Mouse (Mus musculus) small intestine, adult 2 months (tissue): ENCODE data around the gene Agap1. TPM values are rescaled to one million over a fixed set of nuclear protein-coding genes. Genes with fewer than 3 reads are reported as not detected.

Experiments used
- H3K27ac ChIP-seq: fragments of 200-500 bp; 2 replicates; pipeline ENCODE4 v1.5.1; 2012; ENCODE audit warnings: low read depth, low read length, control low read depth, inconsistent platforms; ENCODE audit not compliant: insufficient read depth
- H3K27me3 ChIP-seq: fragments of 200-500 bp; 2 replicates; pipeline ENCODE4 v1.6.1; 2012; ENCODE audit warnings: mild to moderate bottlenecking, moderate library complexity, low read length, inconsistent platforms; ENCODE audit not compliant: control insufficient read depth, insufficient read depth
- H3K36me3 ChIP-seq: fragments of 200-500 bp; 2 replicates; pipeline ENCODE4 v1.6.1; 2012; ENCODE audit warnings: mild to moderate bottlenecking, low read length, control low read depth, inconsistent platforms; ENCODE audit not compliant: control insufficient read depth, insufficient read depth
- H3K4me1 ChIP-seq: fragments of 200-500 bp; 2 replicates; pipeline ENCODE4 v1.6.1; 2012; ENCODE audit warnings: low read length, inconsistent platforms, mixed read lengths; ENCODE audit not compliant: control insufficient read depth, insufficient read depth, insufficient read length
- H3K4me3 ChIP-seq: fragments of 200-500 bp; 2 replicates; pipeline ENCODE4 v1.5.1; 2012; ENCODE audit warnings: low read depth, mild to moderate bottlenecking, control low read depth, inconsistent platforms, low read length, moderate library complexity
- CTCF ChIP-seq: fragments of 200-500 bp; IDR thresholded peaks from 2 replicates; pipeline ENCODE4 v1.5.1; 2012; ENCODE audit warnings: low read depth, mild to moderate bottlenecking, control low read depth, inconsistent platforms, low read length, moderate library complexity, mixed read lengths; ENCODE audit not compliant: insufficient replicate concordance, insufficient read length; ENCODE audit errors: extremely low read depth
- POLR2A ChIP-seq: fragments of 200-500 bp; IDR thresholded peaks from 2 replicates; pipeline ENCODE4 v1.6.1; 2012; ENCODE audit warnings: low read depth, mild to moderate bottlenecking, control low read depth, inconsistent platforms, low read length, moderate library complexity
- WGBS: fragments of 180-500 bp; shearing (Covaris S2); methylation state at CpG from one replicate; pipeline ENCODE4 v1.1.7; 2018; 5-methylcytosine and 5-hydroxymethylcytosine counted together
- polyA plus RNA-seq: library from polyadenylated mRNA; depleted of rRNA; stranded (reverse); fragments of >200 nt; gene quantifications from 2 replicates; pipeline ENCODE4 v1.2.3, GENCODE M21; 2012

Agap1 gene
- polyA plus RNA-seq, 1 experiment, result 27.8 TPM

DNA sequence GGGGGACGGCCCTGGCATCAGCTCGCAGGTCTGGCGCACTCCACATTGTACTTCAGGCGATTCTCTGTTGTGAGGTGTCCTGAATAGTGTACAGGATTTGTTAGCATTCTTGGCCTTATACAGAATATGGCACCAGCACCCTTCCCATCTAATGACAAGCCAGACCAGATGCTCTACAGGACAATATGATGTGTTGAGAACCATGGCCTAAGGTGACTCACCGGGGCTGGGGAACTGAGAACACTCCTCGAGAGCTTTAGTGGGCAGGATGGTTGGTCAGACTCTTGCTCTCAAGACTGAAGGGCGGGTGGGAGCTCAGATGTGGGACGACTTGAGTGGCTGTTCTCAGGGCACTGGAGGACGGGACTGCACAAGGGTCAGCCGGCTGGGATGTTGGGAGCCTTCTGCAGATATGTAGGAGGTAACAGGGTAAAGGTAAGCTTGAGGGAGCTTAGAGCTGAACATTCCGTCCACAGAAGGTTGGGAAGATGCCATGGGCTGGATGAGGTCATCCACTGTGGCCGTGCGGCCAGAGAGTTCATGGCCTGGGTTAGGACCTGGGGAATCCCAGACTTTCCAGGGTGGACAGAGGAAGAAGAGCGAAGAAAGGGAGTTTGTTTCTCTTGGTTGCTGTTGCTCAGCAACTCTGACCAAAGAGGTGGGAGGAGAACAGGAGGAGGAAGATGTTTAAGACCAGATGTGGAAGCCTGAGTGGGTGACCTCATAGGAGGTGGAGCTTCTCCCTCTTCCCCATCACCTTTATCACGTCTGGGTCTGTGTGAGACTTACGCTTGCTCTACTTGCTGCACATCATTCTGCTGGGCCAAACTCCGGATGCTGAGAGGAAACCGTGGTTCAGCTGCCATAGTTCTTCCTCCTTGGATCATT, 100.6 kb downstream of the Agap1 start:
- WGBS, result 69% methylated on average over 18 of the region's 18 CpGs

DNA sequence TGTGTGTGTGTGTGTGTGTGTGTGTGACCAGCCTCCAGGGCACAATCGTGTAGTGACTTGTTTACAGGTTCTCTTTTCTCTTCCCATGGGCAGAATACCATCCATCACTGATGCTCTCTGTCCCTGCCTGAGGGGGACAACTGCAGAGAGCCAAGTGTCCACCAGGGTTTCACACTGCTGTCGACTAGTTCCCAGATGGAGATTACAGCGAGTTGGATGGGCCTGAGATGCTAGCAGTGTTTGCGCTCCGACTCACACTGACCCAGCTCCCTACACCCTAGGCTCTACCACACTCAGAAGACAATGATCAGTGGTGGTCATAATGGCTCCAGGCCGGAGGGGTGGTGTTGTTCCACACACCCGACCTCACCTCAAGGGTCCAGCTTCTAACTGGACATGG, 101.4 kb downstream of the Agap1 start:
- no peak for TF ChIP-seq POLR2A
- TF ChIP-seq CTCF, result no peak
- H3K27me3 ChIP-seq, result no peaks in the 10 kb centered on the region
- H3K4me3 ChIP-seq, result no peak overlapping the region
- peaks cover 14% of the 10 kb centered on the region; the same call in 1 of the 2 replicates for H3K4me1 ChIP-seq
- H3K27ac ChIP-seq, result 0 out of 2 replicates have a peak overlapping the region, but pooled peaks have one; percentile 27
- H3K36me3 ChIP-seq, result no peaks in the 10 kb centered on the region
- WGBS, result 84% methylated on average over 7 of the region's 7 CpGs

More for the DNA sequence above, 100.6 kb downstream of the Agap1 start:
- Histone ChIP-seq H3K36me3 (no peaks in the 10 kb centered on the region), H3K4me3 (no peak overlapping the region), H3K4me1 (peaks cover 14% of the 10 kb centered on the region; the same call in 1 of the 2 replicates), H3K27ac (peak overlapping the region; percentile 27; the same call in 1 of the 2 replicates), H3K27me3 (no peaks in the 10 kb centered on the region)
- no peak for TF ChIP-seq CTCF
- no peak for TF ChIP-seq POLR2A

DNA sequence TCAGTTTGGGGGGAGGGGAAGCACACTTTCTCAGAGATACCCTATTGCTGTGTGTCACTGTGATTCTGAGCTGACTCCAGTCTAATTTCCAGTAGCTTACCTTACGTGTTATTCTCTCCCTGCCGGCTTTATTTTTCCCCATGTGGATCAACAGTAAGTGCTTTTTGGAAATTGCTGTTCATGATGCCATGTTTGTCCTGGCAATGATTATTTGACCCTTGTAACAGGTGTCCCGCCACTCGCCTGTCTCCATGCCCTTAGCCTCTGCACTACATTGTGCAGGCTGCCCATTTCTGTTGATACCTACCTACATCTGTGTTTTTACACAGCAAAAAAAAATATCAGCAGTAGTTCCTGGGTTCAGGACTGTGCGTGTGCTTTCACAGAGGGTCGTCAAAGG, 102.8 kb downstream of the Agap1 start:
- H3K4me1 ChIP-seq, result peaks cover 10% of the 10 kb centered on the region; the same call in 1 of the 2 replicates
- H3K4me3 ChIP-seq, result no peak overlapping the region
- no peak overlapping the region for H3K27ac ChIP-seq
- TF ChIP-seq POLR2A (no peak), CTCF (no peak)
- H3K27me3 ChIP-seq, result no peaks in the 10 kb centered on the region
- H3K36me3 ChIP-seq, result no peaks in the 10 kb centered on the region
- 78% methylated on average over 6 of the region's 6 CpGs for WGBS

DNA sequence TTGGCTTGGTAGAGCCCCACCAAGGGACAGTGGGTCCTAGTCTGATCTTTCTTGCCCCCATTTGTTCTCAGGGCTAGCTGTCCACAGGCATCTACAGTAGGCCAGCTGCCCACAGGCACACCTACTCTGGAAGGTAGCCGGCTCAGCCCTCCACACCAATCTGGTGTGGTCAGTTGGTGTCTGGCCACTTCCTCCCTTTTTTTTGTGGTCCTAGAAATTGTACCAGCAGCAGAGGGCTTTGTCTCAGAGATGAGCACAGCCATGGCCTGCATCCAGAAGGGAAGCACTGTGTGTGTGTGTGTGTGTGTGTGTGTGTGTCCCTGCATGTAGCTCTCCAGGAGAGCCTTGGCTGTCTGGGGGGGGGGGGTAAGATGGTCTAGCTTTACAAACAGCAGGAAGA, 103.5 kb downstream of the Agap1 start:
- H3K27me3 ChIP-seq, result no peaks in the 10 kb centered on the region
- no peak overlapping the region for H3K4me3 ChIP-seq
- TF ChIP-seq POLR2A (no peak), CTCF (no peak)
- 58% methylated on average over 1 of the region's 1 CpGs for WGBS
- H3K36me3 ChIP-seq, result no peaks in the 10 kb centered on the region
- H3K4me1 ChIP-seq, result peaks cover 8% of the 10 kb centered on the region; the same call in 1 of the 2 replicates
- H3K27ac ChIP-seq, result no peak overlapping the region

DNA sequence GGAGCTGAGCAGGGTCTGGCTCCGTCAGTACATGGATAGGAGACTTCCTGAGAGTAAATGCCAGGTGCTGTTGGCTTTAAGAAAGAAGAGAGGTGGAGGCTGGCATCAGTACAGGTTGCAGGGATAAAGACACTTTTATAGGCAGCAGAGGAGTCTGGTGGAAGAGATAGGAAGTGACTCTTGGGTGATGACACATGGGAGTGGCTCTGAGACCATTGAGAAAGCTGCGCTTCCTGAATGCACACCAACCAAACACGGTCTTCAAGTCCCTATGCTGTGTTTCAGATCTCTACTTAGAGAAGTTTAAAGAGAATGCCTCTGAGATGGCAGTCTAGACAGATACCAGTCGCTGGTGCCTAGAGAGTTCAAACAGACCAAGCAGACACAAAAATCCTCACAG, 108.8 kb downstream of the Agap1 start:
- 80% methylated on average over 4 of the region's 4 CpGs for WGBS
- TF ChIP-seq CTCF, result no peak
- Histone ChIP-seq H3K27ac (no peak overlapping the region), H3K4me1 (peaks cover 6% of the 10 kb centered on the region; the same call in 1 of the 2 replicates), H3K36me3 (no peaks in the 10 kb centered on the region), H3K4me3 (no peak overlapping the region), H3K27me3 (no peaks in the 10 kb centered on the region)

DNA sequence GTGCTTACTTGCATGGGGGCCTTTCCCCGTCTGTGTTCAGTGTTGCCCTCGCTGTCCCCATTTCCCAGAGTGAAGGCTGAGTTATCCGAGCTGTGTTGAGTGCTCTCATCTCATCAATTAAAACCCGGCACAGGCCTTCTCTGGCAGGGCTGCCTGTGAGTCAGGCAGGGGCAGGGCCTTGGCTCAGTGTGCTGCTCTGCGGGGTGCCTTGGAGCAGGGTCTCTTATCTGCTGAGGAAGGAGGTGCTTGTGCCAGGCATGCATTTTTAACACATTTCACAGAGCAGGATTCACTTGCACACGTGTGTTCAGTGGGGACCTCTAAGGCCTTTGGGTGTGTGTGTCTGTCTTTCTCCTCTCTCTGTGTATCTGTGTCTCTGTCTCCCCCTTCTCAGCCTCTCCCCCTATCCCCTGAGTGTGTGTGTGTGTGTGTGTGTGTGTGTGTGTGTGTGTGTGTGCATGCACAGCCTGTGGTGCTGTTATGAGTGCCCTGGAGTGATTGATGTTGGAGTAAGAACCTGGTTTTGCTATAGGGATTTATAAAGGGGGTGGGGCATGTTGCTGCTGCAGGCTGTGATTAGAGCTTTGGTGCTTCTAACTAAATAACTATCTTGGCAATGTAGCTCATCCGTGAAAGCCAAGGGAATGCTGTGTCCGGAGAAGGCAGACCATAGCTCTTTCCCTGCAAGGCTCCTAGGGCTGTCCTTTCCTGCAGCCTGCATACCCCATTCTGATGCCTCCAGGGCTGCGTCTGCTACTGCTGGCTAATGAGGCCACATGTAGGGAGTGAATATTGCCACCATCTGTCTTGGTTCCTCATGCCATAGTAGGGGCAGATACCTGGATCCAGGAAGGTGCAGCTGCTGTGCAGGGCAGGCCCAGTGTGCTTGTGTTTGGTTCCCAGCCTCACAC, 112.2 kb downstream of the Agap1 start:
- Histone ChIP-seq H3K36me3 (no peaks in the 10 kb centered on the region), H3K27me3 (no peaks in the 10 kb centered on the region), H3K4me1 (peaks cover 17% of the 10 kb centered on the region), H3K27ac (no peak overlapping the region), H3K4me3 (no peak overlapping the region)
- 53% methylated on average over 9 of the region's 9 CpGs for WGBS
- no peak for TF ChIP-seq POLR2A
- no peak for TF ChIP-seq CTCF
